Mouse (Mus musculus) B cell, adult 62 days (primary cell): ENCODE measurements around the gene Hoxd3. TPM values are rescaled to one million over a fixed set of nuclear protein-coding genes. Genes with fewer than 3 reads are reported as not detected.

Experiments used
- total RNA-seq: library from RNA; stranded (reverse); gene quantifications from 4 replicates; pipeline ENCODE4 v1.2.4, GENCODE M21; 2023

Gene Hoxd3
- total RNA-seq, result not detected in 4 replicates

DNA sequence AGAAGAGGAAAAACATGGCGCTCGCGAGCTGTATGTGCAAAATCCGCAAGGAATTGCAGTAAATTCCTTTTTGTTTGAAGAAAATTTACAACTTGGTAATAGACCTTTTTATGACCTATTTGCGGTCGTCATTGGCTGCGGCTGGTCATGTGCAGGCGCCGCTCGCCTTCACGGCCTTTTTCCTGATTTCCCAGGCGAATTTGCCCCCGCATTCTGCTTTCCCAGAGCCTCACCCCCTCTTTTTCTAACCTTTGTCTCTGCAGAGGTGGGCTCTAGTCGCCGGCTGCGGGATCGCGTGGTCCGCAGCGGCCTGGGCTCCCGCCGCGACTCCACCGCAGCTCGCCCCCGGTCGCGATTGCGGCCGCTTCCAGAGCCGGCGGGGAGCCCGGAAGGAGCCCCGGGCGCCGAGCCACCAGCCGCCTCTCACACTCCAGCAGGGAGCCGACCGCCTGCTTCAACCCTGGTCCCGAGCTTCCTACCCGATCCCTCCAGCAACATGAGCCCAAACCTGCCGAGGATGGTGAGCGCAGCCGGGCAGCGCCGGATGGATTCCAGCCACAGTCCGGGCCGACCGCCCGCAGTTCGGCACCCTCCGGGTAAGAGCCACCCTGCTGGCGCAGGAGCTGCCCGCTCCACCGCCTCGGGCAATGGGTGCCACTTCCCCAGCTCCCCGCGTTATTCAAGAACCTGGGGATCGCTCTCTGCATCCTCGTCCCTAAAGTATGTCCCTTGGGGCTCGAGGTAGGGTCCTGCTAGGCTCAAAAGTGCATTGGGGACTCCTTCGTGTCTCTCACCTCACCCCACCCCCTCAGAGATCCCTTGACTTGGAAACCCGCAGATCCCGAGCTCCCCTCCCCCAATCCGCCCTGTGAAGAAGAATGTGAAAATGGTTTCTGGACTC lies at the start of gene Hoxd3, which contains the start of gene Hoxd4:
Gene Hoxd3 (plus strand): TSS at position 207 of the 901 bp plus-strand sequence.
Gene Hoxd4 (plus strand): TSS at position 209 of the 901 bp plus-strand sequence.

GRCm38 (mm10) chr2:74667842-74668357 lies 43.8 kb upstream of the Hoxd3 start, which contains the start of gene Hoxd13:
Gene Hoxd13, plus strand, starts transcription at chr2:74668310.

GRCm38 (mm10) chr2:74674881-74675665 lies 36.7 kb upstream of the Hoxd3 start, which contains the start of gene Hoxd12:
Gene Hoxd12, plus strand, starts transcription at chr2:74675013.

GRCm38 (mm10) chr2:74678891-74679595 lies 32.7 kb upstream of the Hoxd3 start, which contains the start of gene Hoxd11:
Gene Hoxd11, plus strand, starts transcription at chr2:74679557.

GRCm38 (mm10) chr2:74691022-74691951 lies 20.4 kb upstream of the Hoxd3 start, which contains the start of gene Hoxd10:
Gene Hoxd10, plus strand, starts transcription at chr2:74691924.

GRCm38 (mm10) chr2:74697567-74698121 lies 14.1 kb upstream of the Hoxd3 start, which contains the start of gene Hoxd9:
Gene Hoxd9, plus strand, starts transcription at chr2:74697727.

GRCm38 (mm10) chr2:74704393-74704998 lies 7.2 kb upstream of the Hoxd3 start, which contains the start of gene Hoxd8:
Gene Hoxd8, plus strand, starts transcription at chr2:74704615.

GRCm38 (mm10) chr2:74726551-74726950 lies 14.8 kb downstream of the Hoxd3 start, which contains the start of gene Gm28230:
Gene Gm28230, plus strand, starts transcription at chr2:74726728.

DNA sequence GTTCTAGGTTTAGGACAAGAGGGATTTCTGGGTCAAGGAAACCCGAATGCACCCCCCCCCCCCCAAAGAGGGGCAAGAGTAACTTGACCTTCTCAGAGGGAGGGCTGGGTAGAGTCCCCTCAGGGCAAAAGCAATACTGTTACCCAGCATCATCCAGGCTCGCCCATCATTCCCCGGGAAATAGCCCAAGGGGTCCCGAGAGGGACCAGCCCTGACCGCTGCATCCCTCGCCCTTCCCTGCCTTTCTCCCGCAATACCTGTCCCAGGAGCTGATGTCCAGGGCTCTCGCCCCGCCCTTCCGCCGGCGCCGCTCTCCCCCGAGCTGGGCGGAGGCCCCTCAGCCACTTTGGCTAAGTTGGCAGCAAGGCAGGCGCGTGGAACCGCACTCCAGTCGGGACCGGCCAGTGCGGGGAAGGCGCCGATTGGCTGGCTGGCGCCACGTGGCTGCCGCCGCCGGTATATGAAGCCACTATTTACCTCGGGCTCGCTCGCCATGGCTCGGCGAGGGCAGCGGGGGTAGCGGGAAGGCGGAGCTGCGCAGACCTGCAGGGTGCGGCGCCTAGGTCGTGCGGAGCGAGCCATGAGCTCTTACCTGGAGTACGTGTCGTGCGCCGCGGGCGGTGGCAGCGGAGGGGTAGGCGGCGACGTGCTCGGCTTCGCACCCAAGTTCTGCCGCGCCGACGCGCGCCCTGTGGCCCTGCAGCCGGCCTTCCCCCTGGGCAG lies 51.0 kb downstream of the Hoxd3 start, which contains the start of gene Hoxd1:
Gene Hoxd1 (plus strand): TSS at position 459 of the 723 bp plus-strand sequence.

Other genes with a start within 250 kb of the Hoxd3 start
- gene Lnpk, start 132.5 kb upstream of the Hoxd3 start, total RNA-seq, result 29.2 to 37.0 TPM (median 30.4 TPM) in 4 replicates
- gene Evx2, start 52.4 kb upstream of the Hoxd3 start, total RNA-seq, result not detected in 4 replicates
- gene Hoxd13, start 43.6 kb upstream of the Hoxd3 start, total RNA-seq, result not detected in 4 replicates
- not detected in 4 replicates for gene Hoxd12, start 36.9 kb upstream of the Hoxd3 start, total RNA-seq
- not detected in 4 replicates for gene Hoxd11, start 32.4 kb upstream of the Hoxd3 start, total RNA-seq
- gene Hoxd10, start 20.0 kb upstream of the Hoxd3 start, total RNA-seq, result not detected in 4 replicates
- gene Hoxd9, start 14.2 kb upstream of the Hoxd3 start, total RNA-seq, result not detected in 4 replicates
- gene Hoxd8, start 7.3 kb upstream of the Hoxd3 start, total RNA-seq, result not detected in 4 replicates
- gene Hoxd4, start within 50 bp of the Hoxd3 start, total RNA-seq, result not detected in 4 replicates
- not detected in 4 replicates for gene Gm28230, start 14.8 kb downstream of the Hoxd3 start, total RNA-seq
- gene Hoxd1, start 51.1 kb downstream of the Hoxd3 start, total RNA-seq, result not detected in 4 replicates
- 18.7 to 26.4 TPM (median 21.4 TPM) in 4 replicates for gene Mtx2, start 113.9 kb downstream of the Hoxd3 start, total RNA-seq